Mouse (Mus musculus) testis, adult 2 months (tissue): ENCODE measurements around the gene Gnaq.

Source experiments
- CTCF ChIP-seq: fragments of 200-500 bp; IDR thresholded peaks from 2 replicates; pipeline ENCODE4 v1.5.1; 2012; ENCODE audit warnings: low read depth, mild to moderate bottlenecking, inconsistent platforms, low read length, moderate library complexity; ENCODE audit not compliant: control insufficient read depth, insufficient read depth, insufficient replicate concordance
- POLR2A ChIP-seq: fragments of 200-500 bp; IDR thresholded peaks from 2 replicates; pipeline ENCODE4 v1.6.1; 2012; ENCODE audit warnings: low read depth, mild to moderate bottlenecking, inconsistent platforms, low read length, moderate library complexity; ENCODE audit not compliant: control insufficient read depth

DNA sequence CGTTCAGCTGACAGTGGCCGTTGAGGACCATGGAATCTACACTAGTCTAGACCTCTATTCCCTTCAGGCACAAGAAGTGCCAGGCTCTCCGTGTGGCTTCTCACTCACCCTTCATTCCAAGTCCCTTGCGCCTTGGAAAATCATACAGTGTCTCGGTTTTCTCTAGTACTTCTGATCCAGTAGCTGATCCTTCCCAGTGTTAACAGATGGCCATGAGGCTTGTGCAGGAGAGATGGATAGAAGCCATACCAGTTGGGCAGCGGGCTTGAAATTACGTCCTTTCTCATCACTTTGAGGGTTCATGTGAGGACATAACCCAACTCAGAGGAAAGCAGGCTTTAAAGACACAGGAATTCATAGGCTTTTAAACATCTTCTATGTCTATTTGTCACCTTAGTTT lies 155.3 kb downstream of the Gnaq start:
- TF ChIP-seq CTCF (no peak), POLR2A (no peak)
